Mouse (Mus musculus) layer of hippocampus, adult 2 months (tissue): ENCODE data around the gene Sik3. TPM values are rescaled to one million over a fixed set of nuclear protein-coding genes. Genes with fewer than 3 reads are reported as not detected.

ENCODE experiments used
- DNase-seq, 2 experiments: peaks; one replicate each; pipeline ENCODE4 v3.0.0; 2022; ENCODE audit warnings: low spot score in 2 of 2
- H3K27ac ChIP-seq: fragments of 200-600 bp; 2 replicates; pipeline ENCODE4 v1.8.1; 2022
- H3K4me3 ChIP-seq: fragments of 200-600 bp; 2 replicates; pipeline ENCODE4 v1.8.1; 2022; ENCODE audit warnings: mild to moderate bottlenecking
- CTCF ChIP-seq: fragments of 200-600 bp; conservative IDR thresholded peaks from 2 replicates; pipeline ENCODE4 v1.8.1; 2022; ENCODE audit warnings: antibody characterized with exemption, mild to moderate bottlenecking, moderate library complexity
- total RNA-seq, 2 experiments: library from RNA; stranded (reverse); gene quantifications; 2 replicates each; pipeline ENCODE4 v1.2.3; 2021

Gene Sik3
- total RNA-seq, 2 experiments from 2014 or later: 133 to 141 TPM

GRCm38 (mm10) chr9:46207501-46207869, 194.9 kb downstream of the Sik3 start:
- no peak for DNase-seq
- Histone ChIP-seq H3K27ac (no peak overlapping the region), H3K4me3 (no peak overlapping the region)
- TF ChIP-seq CTCF: no peak

- Histone ChIP-seq H3K4me3 (no peak overlapping the region), H3K27ac (no peak overlapping the region)
- TF ChIP-seq CTCF: no peak
- DNase-seq: no peak
Measured at GRCm38 (mm10) chr9:46208401-46208974, 195.9 kb downstream of the Sik3 start.

DNA sequence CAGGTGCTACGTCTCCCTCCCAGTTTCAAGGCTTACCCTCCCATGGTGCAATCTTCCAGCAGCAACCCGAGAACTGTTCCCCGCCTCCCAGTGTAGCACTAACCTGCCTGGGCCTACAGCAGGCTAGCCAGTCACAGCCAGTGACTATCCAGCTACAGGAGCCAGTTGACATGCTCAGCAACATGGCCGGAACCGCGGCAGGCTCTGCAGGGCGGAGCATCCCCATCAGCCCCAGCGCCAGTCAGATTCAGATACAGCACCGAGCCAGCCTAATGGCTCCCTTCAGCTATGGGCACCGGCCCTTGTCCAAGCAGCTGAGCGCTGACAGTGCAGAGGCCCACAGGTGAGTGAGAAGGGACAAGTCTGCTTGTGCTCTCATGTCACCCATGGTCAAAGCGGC, 197.9 kb downstream of the Sik3 start:
- no peak for TF ChIP-seq CTCF
- Histone ChIP-seq H3K27ac (no peak overlapping the region), H3K4me3 (no peak overlapping the region)
- no peak for DNase-seq

DNA sequence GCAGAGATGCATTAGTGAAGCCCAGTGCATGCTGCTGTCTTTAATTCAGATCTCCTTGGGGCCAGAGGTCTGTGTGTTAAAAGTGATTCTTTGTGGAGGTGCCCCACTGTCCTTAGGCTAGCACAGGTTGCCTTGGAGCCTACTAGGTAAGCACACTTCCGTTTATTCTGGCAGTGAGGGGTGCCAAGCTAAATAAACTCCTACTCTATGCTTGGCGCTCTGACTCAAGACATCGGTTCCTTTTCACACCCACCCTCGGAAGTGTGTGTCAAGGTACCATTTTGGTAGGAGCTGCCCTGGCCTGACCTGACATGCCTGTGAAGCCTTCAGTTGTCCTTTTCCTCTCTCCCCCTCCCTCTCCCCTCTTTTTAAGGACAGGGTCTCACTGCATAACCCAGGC, 201.7 kb downstream of the Sik3 start:
- TF ChIP-seq CTCF: no peak
- H3K27ac ChIP-seq: no peak overlapping the region
- H3K4me3 ChIP-seq: no peak overlapping the region
- DNase-seq: no peak

DNA sequence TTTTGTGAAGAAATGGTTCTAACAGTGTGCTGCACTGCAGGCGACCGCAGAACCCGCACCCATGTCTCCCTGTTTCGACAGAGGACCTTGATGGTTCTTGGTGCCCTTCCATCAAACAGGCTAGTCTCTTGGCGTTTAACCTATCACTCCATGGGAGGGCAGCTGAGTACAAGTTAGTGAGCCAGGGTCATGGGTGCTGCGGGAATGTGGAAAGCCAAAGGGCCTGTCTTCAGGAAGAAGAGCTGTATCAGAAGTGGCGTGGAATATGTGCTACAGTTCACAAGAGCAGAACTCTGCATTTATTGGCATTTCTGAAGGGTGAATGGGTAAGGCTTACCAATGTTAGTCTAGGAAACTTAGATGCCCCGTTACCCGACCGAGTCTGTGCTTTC, 202.3 kb downstream of the Sik3 start:
- Histone ChIP-seq H3K4me3 (no peak overlapping the region), H3K27ac (no peak overlapping the region; the same call in 1 of the 2 replicates)
- no peak for DNase-seq
- TF ChIP-seq CTCF: no peak

- Histone ChIP-seq H3K27ac (no peak overlapping the region), H3K4me3 (no peak overlapping the region)
- DNase-seq: peak; percentile 49 to 64
- no peak for TF ChIP-seq CTCF
Measured at GRCm38 (mm10) chr9:46215338-46216322, 203.0 kb downstream of the Sik3 start.

GRCm38 (mm10) chr9:46216744-46217470, 204.3 kb downstream of the Sik3 start:
- no peak overlapping the region for H3K27ac ChIP-seq
- no peak for TF ChIP-seq CTCF
- H3K4me3 ChIP-seq: no peak overlapping the region
- DNase-seq: no peak

DNA sequence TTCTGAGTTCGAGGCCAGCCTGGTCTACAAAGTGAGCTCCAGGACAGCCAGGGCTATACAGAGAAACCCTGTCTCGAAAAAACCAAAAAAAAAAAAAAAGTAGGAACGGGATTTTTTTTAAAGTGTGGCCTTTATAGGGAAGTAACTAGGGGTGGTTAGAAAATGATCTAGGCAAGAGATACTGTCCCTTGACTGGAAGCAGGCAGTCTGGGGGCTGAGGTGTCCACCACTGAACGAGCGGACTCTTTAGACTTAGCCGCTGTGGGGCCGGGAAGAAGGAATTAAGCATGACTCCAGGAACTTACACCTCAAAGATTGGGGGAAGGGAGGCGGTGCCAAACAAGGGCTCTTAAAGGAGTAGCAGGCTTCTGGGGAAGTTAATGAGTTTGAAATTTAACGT, 205.6 kb downstream of the Sik3 start:
- DNase-seq: no peak
- TF ChIP-seq CTCF: no peak

GRCm38 (mm10) chr9:46223090-46223489, 210.5 kb downstream of the Sik3 start:
- H3K27ac ChIP-seq: peak overlapping the region; percentile 48
- H3K4me3 ChIP-seq: no peak overlapping the region
- TF ChIP-seq CTCF: no peak
- no peak for DNase-seq

More for the DNA sequence above, 205.6 kb downstream of the Sik3 start:
- no peak overlapping the region for H3K27ac ChIP-seq
- no peak overlapping the region for H3K4me3 ChIP-seq

DNA sequence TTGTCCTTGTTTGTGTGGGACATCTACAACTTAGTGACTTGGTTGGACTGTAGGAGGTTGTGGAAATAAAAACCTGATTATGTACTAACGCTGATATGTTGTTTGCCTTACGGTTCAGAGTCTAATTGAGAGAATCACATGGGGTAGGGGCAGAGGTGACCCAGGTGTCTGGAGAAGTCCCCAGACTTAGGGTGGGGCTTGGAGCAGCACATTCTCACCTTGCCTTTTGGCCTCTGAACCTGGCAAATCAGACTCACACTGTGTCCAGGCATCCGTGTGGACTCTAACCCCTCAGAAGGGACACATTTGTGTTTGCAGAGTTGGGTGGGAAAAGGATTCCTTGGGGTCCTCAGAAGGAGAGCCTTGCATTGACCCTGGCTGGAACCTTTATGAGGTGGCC, 211.5 kb downstream of the Sik3 start:
- H3K4me3 ChIP-seq: no peak overlapping the region
- TF ChIP-seq CTCF: no peak
- H3K27ac ChIP-seq: no peak overlapping the region
- DNase-seq: no peak

- H3K4me3 ChIP-seq: no peak overlapping the region
- H3K27ac ChIP-seq: no peak overlapping the region
- no peak for TF ChIP-seq CTCF
- DNase-seq: no peak
Measured at GRCm38 (mm10) chr9:46224945-46225660, 212.5 kb downstream of the Sik3 start.

DNA sequence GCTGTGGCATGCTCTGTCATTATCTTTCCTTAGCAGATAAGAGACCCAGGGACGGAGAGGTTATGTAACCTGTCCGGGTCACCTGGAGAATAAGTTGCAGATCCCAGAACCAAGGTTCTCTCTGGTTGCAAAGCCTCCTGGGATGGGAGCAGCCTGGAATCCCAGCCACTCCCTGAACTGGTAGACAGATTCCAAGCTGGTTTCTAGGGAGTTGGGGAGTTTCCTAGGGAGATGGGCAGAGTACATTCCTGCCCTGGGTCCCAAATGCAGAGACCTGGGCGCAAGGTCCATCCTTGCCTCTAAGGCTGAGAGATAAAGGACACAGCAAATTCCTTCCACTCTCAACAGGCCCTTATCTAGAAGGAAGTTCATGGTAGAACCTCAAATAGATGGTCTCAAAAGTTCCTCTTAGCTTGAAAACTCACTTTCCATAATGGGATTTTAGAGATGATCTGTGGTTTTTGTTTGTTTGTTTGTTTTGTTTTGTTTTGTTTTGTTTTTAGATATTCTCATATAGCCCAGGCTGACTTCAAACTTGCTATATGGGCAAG, 214.5 kb downstream of the Sik3 start:
- Histone ChIP-seq H3K27ac (no peak overlapping the region), H3K4me3 (no peak overlapping the region)
- TF ChIP-seq CTCF: no peak
- no peak for DNase-seq

DNA sequence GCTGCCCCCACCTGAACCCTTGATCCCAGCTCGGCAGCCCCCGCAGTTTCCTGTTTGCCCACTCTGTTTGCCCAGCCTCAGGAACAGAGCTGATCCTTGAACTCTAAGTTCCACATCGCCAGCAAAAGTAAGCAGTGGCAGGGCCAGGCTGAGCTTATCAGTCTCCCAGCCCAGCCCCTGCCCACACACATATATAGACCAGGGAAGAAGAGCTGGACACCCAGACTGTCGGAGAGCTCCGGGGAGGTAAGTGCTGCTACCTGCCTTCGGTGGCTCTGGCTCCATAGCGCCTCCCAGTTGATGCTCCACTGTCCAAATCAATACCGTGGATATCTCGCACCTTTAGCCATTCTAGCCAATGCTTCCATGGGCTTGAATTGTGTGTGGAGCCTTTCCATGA, 215.9 kb downstream of the Sik3 start, which contains the start of gene Apoa1:
Gene Apoa1 (plus strand): TSS at position 90 of the 400 bp plus-strand sequence.
- H3K4me3 ChIP-seq: no peak within 1 kb of the TSS

More for the DNA sequence above, 215.9 kb downstream of the Sik3 start, which contains the start of gene Apoa1:
- H3K27ac ChIP-seq: no peak within 1 kb of the TSS
- TF ChIP-seq CTCF: no peak
- no peak for DNase-seq
